Comparison of ENCODE assay signal across 8 mouse cellular contexts in genomic region chr4:46201834-46202561, GRCm38 (mm10). TPM values are rescaled to one million over a fixed set of nuclear protein-coding genes. Genes with fewer than 3 reads are reported as not detected.
DNase-seq lines count a peak whose midpoint lies in the region; ATAC-seq and TF ChIP-seq lines count a peak whose summit lies in the region.

No protein-coding gene starts in this region.

- no peaks in the 10 kb centered on the region for H3K9me3 ChIP-seq in hindbrain, embryonic 15.5 days

- peak overlapping the region; percentile 84 for H3K4me2 ChIP-seq in hindbrain, embryonic 15.5 days

- peak; percentile 74 to 82 for DNase-seq in cerebellum, postnatal 36 days
- peak; percentile 57 for DNase-seq in gastrocnemius, adult 2 months
- peak; percentile 31 to 60 for DNase-seq in layer of hippocampus, postnatal 25 days (ENCODE audit: extremely low spot score in 1 of 2, low spot score in 1 of 2)
- DNase-seq in lung, postnatal 25 days (ENCODE audit: low spot score): peak; percentile 74
- DNase-seq in right cerebral cortex, adult 18-20 months: peak; percentile 58
- peak; percentile 57 for DNase-seq in yolk sac, embryonic 10.5 days (ENCODE audit: low spot score)

- peak overlapping the region; percentile 47 for H3K4me3 ChIP-seq in gastrocnemius, adult 2 months
- peak overlapping the region; percentile 43 for H3K4me3 ChIP-seq in hindbrain, embryonic 15.5 days

- H3K9ac ChIP-seq in hindbrain, embryonic 15.5 days: peak overlapping the region; percentile 48

- TF ChIP-seq CTCF in gastrocnemius, adult 2 months (IDR thresholded peaks at IDR 0.05): peak; percentile 92

- intact Hi-C loops in gastrocnemius, adult 2 months (cut with DNase I): loop anchor here (5.0 kb wide), 1 partner anchor 170 kb away; no protein-coding TSS in a partner anchor

- peaks cover 15% of the 10 kb centered on the region for H3K27me3 ChIP-seq in hindbrain, embryonic 15.5 days

- H3K36me3 ChIP-seq in hindbrain, embryonic 15.5 days: no peaks in the 10 kb centered on the region

- peaks cover 8% of the 10 kb centered on the region for H3K4me1 ChIP-seq in hindbrain, embryonic 15.5 days (replicated peaks)

- peak; percentile 81 for ATAC-seq in activated CD4-positive, CD25-positive, alpha-beta regulatory T cell, adult 4 months
- peak; percentile 85 for ATAC-seq in hindbrain, embryonic 15.5 days (ENCODE audit: low FRiP score, low read depth)

- WGBS in hindbrain, embryonic 15.5 days: 10% methylated on average over 7 of the region's 7 CpGs

- no peak overlapping the region for H3K27ac ChIP-seq in gastrocnemius, adult 2 months
- peak overlapping the region; percentile 80 for H3K27ac ChIP-seq in hindbrain, embryonic 15.5 days (replicated peaks)

RNA-seq across cellular contexts. Expression of gene Xpa, which starts 5.9 kb away (rescaled TPM):
- 10 to 100 TPM; 10.9 to 17.7 TPM for polyA plus RNA-seq in activated CD4-positive, CD25-positive, alpha-beta regulatory T cell, adult 4 months (2017; shearing (Covaris generic))
- total RNA-seq in gastrocnemius, adult 2 months (2021): 1 to 10 TPM; 6.0 to 6.9 TPM
- polyA plus RNA-seq in hindbrain, embryonic 15.5 days (2015; fragmentation: Nextera tagmentation; extraction: Ambion mirVana): 30.4 and 30.7 TPM in 2 replicates
- 10 to 100 TPM; 12.7 to 18.0 TPM for total RNA-seq in layer of hippocampus, postnatal 25 days (2021)
